ENCODE assay signal across 24 mouse cellular contexts in the genomic region with DNA sequence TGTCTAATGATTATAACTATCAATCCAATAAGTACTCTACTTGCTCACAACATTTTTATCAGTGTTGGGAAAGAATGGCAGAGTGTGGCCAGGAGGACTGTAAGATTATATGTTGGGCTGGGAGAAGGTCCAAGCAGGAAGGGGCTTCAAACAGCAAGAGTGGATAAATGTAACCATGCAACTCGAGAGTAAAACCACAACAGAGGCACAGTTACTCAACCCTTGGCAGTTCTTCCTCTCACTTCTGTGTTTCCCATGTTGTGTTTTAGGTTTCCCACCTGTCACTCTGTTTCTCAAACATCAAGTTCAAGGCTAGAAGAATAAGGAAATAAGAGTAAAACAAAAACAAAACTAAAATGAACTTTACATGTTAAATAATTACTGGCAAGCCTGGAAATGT.
"Had no signal": no experiment of that assay in that cellular context is flagged by ENCODE, and none has a peak within 500 bp of the region (broad histone marks: within the 10 kb centered on the region; RNA-seq: fewer than 3 reads in every experiment).

No protein-coding gene starts in this region.

- H3K27ac ChIP-seq: heart, embryonic 10.5 days; hindbrain, embryonic 13.5 days; hindbrain, embryonic 15.5 days; hindbrain, postnatal 0 days; kidney, embryonic 15.5 days; kidney, postnatal 0 days; limb, embryonic 13.5 days; limb, embryonic 15.5 days; liver, embryonic 13.5 days had no signal

- H3K4me1 ChIP-seq: heart, embryonic 10.5 days; heart, embryonic 12.5 days; hindbrain, embryonic 13.5 days; hindbrain, embryonic 15.5 days; kidney, embryonic 15.5 days; limb, embryonic 13.5 days; limb, embryonic 15.5 days; liver, embryonic 13.5 days had no signal

- H3K9me3 ChIP-seq: heart, embryonic 10.5 days; heart, embryonic 12.5 days; hindbrain, embryonic 13.5 days; hindbrain, embryonic 15.5 days; kidney, embryonic 15.5 days; limb, embryonic 13.5 days; limb, embryonic 15.5 days; liver, embryonic 13.5 days had no signal

- ATAC-seq: hindbrain, postnatal 0 days; intestine, embryonic 16.5 days had no signal

- H3K4me2 ChIP-seq: heart, embryonic 12.5 days; hindbrain, embryonic 13.5 days; hindbrain, embryonic 15.5 days; kidney, embryonic 15.5 days; limb, embryonic 13.5 days; limb, embryonic 15.5 days; liver, embryonic 13.5 days had no signal

- H3K27me3 ChIP-seq: heart, embryonic 12.5 days; hindbrain, embryonic 13.5 days; hindbrain, embryonic 15.5 days; kidney, embryonic 15.5 days; limb, embryonic 13.5 days; limb, embryonic 15.5 days; liver, embryonic 13.5 days had no signal

- H3K4me3 ChIP-seq: heart, embryonic 10.5 days; heart, embryonic 12.5 days; hindbrain, embryonic 13.5 days; hindbrain, embryonic 15.5 days; kidney, embryonic 15.5 days; limb, embryonic 13.5 days; limb, embryonic 15.5 days; liver, embryonic 13.5 days had no signal

- DNase-seq: gastrocnemius, postnatal 14 days; gastrocnemius, postnatal 36 days; heart, adult 18-20 months; heart, postnatal 10 days; heart, postnatal 4 days; kidney, adult 11 months; kidney, adult 2 months; kidney, adult 9 months; kidney, postnatal 14 days; kidney, postnatal 36 days; layer of hippocampus, adult 9-11 months; layer of hippocampus, postnatal 36 days; left cerebral cortex, postnatal 4 days; liver, embryonic 13.5 days had no signal

- H3K36me3 ChIP-seq: heart, embryonic 10.5 days; heart, embryonic 12.5 days; hindbrain, embryonic 13.5 days; hindbrain, embryonic 15.5 days; kidney, embryonic 15.5 days; limb, embryonic 13.5 days; limb, embryonic 15.5 days; liver, embryonic 13.5 days had no signal

- H3K9ac ChIP-seq: heart, embryonic 12.5 days; hindbrain, embryonic 13.5 days; hindbrain, embryonic 15.5 days; kidney, embryonic 15.5 days; limb, embryonic 13.5 days; limb, embryonic 15.5 days; liver, embryonic 13.5 days had no signal
